Mouse (Mus musculus) heart, adult 9 months (tissue): ENCODE measurements around the gene Pik3cb.

Source experiments
- DNase-seq, 2 experiments: peaks; one replicate each; pipeline ENCODE4 v3.0.0; 2022; ENCODE audit warnings: low spot score in 2 of 2

Pik3cb gene

GRCm38 (mm10) chr9:99089904-99090303 is 50.5 kb downstream of the Pik3cb start:
- no peak for DNase-seq

GRCm38 (mm10) chr9:99081718-99082117 is 58.7 kb downstream of the Pik3cb start:
- no peak for DNase-seq

GRCm38 (mm10) chr9:99081308-99081707 is 59.1 kb downstream of the Pik3cb start:
- DNase-seq, result no peak

GRCm38 (mm10) chr9:99080657-99081056 is 59.8 kb downstream of the Pik3cb start:
- DNase-seq, result no peak

- no peak for DNase-seq
These were observed 66.0 kb downstream of the Pik3cb start for GRCm38 (mm10) chr9:99074462-99074861.

- no peak for DNase-seq
These were observed 67.9 kb downstream of the Pik3cb start for GRCm38 (mm10) chr9:99072538-99072937.

GRCm38 (mm10) chr9:99065311-99065710 is 75.1 kb downstream of the Pik3cb start:
- no peak for DNase-seq

GRCm38 (mm10) chr9:99064216-99064615 is 76.2 kb downstream of the Pik3cb start:
- DNase-seq, result no peak

GRCm38 (mm10) chr9:99062544-99062943 is 77.9 kb downstream of the Pik3cb start:
- peak; percentile 19 to 56 for DNase-seq

GRCm38 (mm10) chr9:99057751-99058150 is 82.7 kb downstream of the Pik3cb start:
- no peak for DNase-seq

- DNase-seq, result peak in 1 of 2 experiments; percentile 7
These were observed 90.7 kb downstream of the Pik3cb start for GRCm38 (mm10) chr9:99049760-99050159.

GRCm38 (mm10) chr9:99048724-99049250 is 91.6 kb downstream of the Pik3cb start:
- DNase-seq, result peak; percentile 14 to 19

GRCm38 (mm10) chr9:99044761-99045160 is 95.7 kb downstream of the Pik3cb start:
- DNase-seq, result no peak

- no peak for DNase-seq
These were observed 97.8 kb downstream of the Pik3cb start for GRCm38 (mm10) chr9:99042641-99043040.

GRCm38 (mm10) chr9:99041994-99042393 is 98.4 kb downstream of the Pik3cb start:
- DNase-seq, result no peak

GRCm38 (mm10) chr9:99035575-99035974 is 104.8 kb downstream of the Pik3cb start, which contains the start of gene Gm1123:
Gene Gm1123 (minus strand): TSS chr9:99035715.
- DNase-seq, result no peak

- DNase-seq, result no peak
These were observed 106.3 kb downstream of the Pik3cb start for GRCm38 (mm10) chr9:99034111-99034510.

- no peak for DNase-seq
These were observed 108.4 kb downstream of the Pik3cb start for GRCm38 (mm10) chr9:99032031-99032430.

- DNase-seq, result no peak
These were observed 118.7 kb downstream of the Pik3cb start for GRCm38 (mm10) chr9:99021751-99022150.

GRCm38 (mm10) chr9:99021166-99021565 is 119.3 kb downstream of the Pik3cb start:
- DNase-seq, result no peak

GRCm38 (mm10) chr9:99017679-99018078 is 122.7 kb downstream of the Pik3cb start:
- DNase-seq, result no peak

- no peak for DNase-seq
These were observed 123.7 kb downstream of the Pik3cb start for GRCm38 (mm10) chr9:99016759-99017158.

GRCm38 (mm10) chr9:99016301-99016700 is 124.1 kb downstream of the Pik3cb start:
- DNase-seq, result no peak

- no peak for DNase-seq
These were observed 130.6 kb downstream of the Pik3cb start for GRCm38 (mm10) chr9:99009898-99010199.
